Mouse (Mus musculus): ENCODE data around the gene Smg6.
"Not testable (repeated sequence)": the region's sequence is repeated elsewhere in the genome, so short reads cannot be mapped to it uniquely, and the experiment has no call there.

The Smg6 gene

DNA sequence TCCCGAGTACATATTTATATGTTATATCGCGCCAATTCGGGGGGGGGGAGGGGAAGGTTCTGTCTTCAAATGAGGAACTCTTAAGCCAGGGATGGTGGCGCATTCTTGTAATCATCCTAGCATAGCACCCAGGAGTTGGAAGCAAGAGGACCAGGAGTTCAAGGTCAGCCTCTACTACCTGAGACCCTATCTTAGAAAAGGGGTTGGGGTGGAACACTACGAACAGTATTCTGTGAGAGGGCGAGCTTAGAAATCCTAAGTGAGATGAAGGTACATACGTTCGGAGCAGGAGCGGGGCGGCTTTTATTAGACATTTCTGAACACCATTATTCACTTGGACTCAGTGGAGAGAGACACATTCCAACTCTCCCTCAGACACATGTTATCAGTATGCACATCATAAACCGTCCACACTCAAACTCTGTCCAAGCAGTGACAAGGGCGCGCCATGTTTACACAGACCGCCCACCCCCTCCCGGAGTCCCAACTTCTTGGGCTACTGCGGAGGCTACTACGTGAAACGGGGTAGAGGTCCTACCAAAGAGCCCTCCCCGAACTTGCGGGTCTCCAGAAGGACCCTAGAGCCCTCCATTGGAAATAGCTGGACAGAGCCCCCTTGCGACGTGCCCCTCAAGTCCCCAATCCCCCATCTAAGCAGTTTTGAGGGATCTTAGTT, 243.9 kb downstream of the Smg6 start, which contains the start of gene Hic1:
Gene Hic1 (minus strand): TSS at position 115 of the 676 bp plus-strand sequence.
- DNase-seq: peak; percentile 33 to 53

GRCm38 (mm10) chr11:75170136-75170751, 244.6 kb downstream of the Smg6 start:
- DNase-seq: peak; percentile 98

- DNase-seq: peak in 1 of 2 experiments; percentile 56
These were observed 245.7 kb downstream of the Smg6 start for GRCm38 (mm10) chr11:75171186-75171865.

DNA sequence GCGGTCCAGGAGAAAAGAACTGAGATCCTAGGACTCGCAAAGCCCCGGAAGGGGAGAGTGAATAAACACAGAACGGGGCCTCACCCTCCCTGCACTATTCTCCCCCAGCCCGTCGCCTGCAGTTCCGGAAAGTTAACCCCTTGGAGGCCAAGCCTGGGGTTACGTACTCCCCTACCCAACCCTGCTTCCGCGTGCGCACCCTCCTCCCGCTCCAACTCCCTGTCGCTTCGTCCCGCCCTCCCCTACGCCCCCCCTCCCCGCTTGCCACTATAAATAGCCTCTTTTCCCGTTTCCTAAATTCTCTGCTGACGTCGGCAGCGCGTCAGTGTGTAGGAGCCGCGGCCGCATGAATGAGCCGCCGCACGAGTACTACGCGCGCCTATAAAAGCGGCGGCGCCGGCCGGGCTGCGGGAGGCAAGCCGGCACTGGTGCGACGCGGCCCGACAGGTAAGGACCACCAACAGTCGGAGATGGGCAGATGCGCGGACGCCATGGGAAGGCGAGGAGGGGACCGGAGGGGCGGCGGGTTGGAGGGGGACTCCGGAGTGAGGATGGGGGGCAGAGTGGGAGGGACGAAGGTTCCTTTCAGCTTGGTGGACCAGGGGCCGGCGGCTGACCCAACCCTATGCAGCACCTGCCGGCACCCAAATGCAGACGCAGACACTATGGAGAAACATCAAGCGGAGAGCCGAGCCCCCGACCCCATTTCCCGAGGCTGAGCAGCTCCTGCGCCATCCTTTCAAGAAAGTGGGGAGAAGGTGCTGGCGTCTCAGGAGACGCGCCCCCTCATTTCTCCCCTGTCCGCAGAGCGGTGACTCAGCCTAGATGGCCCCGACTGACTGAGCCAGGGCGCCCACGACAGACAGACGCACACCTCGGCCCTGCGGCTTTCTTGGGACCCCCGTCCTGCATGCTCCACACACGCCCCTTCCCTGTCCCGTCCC, 246.8 kb downstream of the Smg6 start:
- peak; percentile 42 to 69 for DNase-seq

GRCm38 (mm10) chr11:75173095-75173798, 247.6 kb downstream of the Smg6 start:
- peak; percentile 92 to 94 for DNase-seq

DNA sequence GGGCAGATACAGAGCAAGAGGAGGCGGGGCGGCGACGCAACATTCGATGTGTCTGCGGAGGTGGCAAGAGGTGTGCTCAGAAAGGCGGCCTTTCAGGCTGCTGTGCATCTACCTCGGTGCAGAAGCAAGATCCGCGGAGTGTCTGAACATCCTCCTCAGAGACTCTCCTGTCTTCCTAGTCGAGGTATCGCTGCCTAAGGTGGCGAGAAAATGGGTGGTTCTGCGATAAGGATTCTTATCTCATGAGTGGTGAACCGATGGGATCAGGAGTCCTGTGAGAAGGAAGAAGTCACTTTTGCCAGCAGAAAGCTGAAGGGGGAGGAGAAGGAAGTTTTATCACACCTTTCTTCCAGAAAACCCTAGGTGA, 248.2 kb downstream of the Smg6 start:
- DNase-seq: no peak

DNA sequence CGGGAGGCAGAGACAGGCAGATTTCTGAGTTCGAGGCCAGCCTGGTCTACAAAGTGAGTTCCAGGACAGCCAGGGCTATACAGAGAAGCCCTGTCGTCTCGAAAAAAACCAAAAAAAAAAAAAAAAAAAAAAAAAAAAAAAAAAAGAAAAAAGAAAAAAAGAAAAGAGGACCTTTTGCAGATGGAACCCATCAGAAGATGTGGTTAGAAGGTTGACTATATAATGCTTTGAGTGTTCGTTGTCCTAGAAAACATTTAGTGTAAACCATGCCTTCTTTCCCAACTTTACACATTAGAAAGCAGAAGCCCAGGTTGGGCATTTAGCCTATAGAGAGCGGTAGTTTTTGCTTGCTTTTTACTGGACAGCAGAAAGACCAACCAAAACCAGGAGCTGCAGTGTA, 249.0 kb downstream of the Smg6 start:
- not testable (repeated sequence) for DNase-seq

- no peak for DNase-seq
These were observed 252.4 kb downstream of the Smg6 start for GRCm38 (mm10) chr11:75178011-75178410.

DNA sequence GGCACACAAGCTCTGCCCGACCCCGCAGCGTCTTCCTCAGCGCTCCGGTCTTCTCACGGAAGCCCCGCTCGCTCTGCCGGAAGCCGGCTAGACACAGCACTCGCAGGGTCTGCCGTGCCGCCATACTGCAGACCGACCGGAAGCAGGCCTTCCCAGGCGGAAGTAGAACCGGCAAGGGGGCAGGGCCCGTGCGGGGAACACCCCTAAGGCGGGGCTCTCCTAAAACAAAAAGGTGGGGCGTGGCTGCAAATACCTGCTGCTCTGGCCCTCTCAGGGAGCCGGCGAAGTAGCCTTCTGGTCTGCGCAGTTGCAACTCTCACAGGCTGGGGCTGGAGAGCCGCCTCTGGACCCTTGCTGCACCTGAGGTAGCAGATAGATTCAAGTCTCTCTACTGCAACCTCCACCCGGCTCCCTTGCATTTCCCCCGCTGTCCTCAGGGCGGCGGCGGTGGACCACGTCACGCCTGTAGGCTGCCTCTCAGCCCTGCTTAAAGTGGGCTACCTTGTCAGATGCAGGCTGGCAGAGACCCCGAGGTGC, 253.1 kb downstream of the Smg6 start, which contains the start of gene Ovca2:
Gene Ovca2 (minus strand): TSS at position 164 of the 537 bp plus-strand sequence.
- peak; percentile 92 for DNase-seq

GRCm38 (mm10) chr11:75183917-75184570, 258.4 kb downstream of the Smg6 start:
- no peak for DNase-seq

DNA sequence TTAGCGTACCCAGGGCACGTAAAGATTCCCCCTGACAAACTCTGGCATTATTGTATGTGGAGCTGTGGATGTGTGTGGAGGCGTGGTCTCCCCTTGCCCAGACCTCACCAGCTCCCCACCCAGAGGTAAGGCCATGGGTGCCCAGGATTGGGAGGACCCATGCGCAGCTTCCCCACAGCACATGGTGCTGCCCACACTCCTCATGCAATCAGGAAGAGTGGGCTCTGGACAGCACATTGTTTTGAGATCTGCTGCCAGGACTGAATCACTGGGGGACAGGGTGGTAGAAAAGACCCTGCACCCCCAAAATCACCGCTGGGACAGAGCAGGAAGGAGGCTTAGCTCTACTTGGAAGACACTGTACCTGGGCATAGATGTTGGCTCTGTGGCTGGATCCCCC, 258.9 kb downstream of the Smg6 start:
- no peak for DNase-seq

DNA sequence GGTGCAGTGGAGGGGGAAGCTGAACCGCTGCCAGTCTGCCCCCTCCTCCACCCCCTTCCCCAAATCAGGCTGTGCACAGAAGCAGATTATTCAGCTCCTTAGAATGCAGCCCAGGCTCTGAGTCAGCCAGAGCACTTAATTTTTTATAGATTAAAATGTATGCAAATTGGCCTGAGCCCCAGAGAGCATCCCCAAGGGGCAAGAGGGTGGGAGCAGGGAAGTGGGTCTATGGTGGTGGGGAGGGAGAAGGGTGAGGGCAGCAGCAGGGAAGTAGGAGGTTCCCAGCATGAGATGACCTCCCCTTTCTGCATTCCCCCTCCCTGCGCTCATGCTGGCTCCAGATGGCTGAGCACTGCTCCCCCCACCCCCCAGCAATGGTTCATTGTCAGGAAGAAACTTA, 259.4 kb downstream of the Smg6 start:
- no peak for DNase-seq

DNA sequence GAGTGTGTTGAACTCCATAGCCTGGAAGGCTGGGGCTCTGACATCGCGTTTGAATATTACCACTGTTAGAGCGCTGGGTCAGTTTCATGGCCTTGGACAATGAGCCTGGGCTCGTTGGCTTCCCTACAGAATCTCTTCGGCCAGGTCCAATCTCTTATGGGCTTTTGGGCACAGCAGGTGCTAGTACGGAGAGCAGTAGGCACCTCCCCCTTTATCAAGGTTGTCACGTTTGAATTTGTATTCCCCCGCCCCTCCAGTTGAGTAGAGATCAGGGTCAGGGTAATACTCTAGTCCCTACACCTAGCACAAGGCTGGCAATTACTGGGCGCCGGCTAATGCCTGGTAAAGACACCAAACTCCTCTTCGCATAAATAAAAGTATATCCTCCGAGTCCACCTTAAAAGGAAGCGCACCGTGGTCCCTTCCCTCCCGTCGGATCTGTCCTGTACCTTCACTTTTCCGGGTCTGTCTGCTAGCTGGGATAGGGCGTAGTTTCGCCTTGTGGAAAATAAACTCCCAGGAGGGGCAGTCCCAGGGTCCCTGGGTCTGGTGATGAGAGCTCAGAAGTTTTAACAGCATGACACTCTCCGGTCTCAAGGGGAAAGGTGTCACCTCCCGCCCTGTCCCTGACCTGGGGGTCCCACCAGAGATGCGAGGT, 264.2 kb downstream of the Smg6 start:
- peak in 1 of 2 experiments; percentile 17 for DNase-seq

GRCm38 (mm10) chr11:75190371-75190724, 264.7 kb downstream of the Smg6 start:
- peak; percentile 82 to 91 for DNase-seq

DNA sequence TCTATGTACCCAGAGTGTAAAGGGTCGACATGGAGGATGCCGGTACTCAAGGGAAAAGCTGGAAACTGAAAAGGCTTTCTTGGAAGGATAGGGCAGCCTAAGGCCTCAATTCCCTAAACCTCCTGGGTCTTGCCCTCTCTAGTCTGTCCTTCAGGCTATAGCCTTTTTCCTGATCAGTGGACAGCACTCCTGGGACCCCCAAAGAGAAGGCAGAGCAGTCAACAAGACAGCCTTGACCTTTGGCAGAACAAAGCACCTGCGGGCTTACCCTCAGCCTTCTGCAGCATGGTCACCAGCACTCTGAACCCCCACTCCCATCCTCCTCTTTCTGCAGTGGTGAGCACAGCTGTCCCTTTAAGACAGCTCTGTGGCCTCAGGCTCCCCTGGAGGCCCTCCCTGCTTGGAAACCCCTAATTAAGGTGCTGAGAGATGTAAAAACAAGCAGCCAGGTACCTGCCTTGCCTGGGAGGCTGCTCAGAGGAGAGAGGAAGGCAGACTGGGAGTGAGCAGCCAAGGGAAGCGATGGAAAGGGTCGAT, 265.4 kb downstream of the Smg6 start, which contains the start of gene Dph1:
Gene Dph1 (minus strand): TSS at position 337 of the 537 bp plus-strand sequence.
- DNase-seq: peak in 1 of 2 experiments; percentile 17

DNA sequence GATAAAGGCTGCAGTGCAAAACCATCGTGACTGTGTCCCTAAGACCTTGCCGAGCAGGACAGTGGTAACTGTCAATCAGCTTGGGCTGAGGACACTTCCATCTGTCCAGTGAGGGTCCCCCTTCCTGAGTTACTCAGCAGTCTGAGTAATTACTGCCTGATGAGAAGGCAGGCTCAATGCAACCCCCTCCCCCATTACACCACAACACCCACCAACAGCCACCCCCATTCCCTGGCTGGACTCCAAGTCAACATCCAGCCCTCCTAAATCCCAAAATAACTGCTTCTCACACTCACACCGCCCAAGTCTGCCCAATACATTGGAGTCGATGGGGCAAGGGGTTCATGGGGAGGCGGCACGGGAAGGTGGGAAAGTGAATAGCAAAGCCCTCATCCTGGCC, 266.2 kb downstream of the Smg6 start:
- peak in 1 of 2 experiments; percentile 45 for DNase-seq

- peak; percentile 90 to 94 for DNase-seq
These were observed 267.0 kb downstream of the Smg6 start for GRCm38 (mm10) chr11:75192336-75193214.

DNA sequence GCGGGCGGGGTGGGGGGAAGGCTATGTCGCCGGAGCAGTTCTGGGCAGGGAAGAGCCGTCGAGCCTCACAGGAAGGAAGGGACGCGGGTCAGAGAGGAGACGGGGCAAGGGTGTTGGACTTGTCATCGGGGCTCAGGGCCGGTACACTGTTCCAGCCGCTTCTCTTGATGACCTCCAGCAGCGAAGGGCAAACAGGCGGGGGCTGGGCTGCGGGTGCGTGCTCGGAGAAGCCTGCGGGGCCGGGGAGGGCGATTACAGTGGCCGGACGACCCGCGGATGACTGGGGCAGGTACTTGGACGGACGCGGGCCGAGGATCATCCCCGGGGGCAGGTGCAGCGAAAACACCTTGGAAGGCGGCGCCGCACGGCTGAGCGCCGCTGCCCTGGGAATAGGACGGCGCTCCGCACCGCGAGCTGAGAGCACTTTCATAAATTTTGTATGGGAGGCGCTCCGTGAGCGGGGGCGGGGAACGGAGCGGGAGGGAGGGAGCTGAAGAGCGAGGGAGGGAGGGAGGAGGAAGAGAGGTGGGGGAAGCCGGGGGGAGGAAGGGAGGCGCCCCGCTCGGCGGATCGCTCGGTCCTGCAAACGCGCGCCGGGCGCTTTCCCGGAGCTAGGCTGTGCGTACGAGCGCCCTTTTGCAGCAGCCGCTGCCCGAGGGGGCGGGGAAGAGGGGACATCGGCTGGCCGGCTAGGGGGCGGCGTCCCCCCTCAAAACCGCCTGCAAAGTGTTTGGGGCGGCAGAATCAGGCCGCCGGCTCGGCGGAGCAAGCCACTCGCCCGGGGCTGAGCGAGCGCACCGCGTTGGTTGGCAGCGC, 267.8 kb downstream of the Smg6 start, which contains the start of gene Rtn4rl1:
Gene Rtn4rl1 (plus strand): TSS at position 528 of the 816 bp plus-strand sequence.
- peak; percentile 87 to 91 for DNase-seq
